Mouse (Mus musculus): ENCODE measurements around the gene Rapgef4. TPM values are rescaled to one million over a fixed set of nuclear protein-coding genes. Genes with fewer than 3 reads are reported as not detected.

Rapgef4 gene
- polyA plus RNA-seq, 1 experiment from 2014 or later = 5.3 TPM

DNA sequence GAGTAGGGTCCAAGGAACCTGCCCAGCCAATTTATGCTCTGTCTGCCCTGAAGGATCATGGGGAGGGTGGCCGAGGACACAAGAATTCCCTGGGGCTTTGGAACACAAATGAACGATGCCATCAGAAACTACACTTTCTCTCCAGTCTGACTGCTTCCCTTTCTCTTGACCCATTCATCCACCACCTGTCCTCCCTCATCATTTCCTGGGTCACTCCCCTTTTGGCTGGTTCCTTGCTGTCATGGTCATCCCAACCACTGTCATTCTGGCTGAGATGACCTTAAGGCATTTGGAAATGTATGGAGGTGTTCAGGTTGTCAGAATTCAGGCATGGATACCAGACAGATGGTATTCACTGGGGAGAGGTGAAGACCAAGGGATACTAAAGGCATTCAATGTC is 200.4 kb downstream of the Rapgef4 start:
- Histone ChIP-seq H3K9me3 (replicated peaks) (no peaks in the 10 kb centered on the region), H3K9ac (no peak overlapping the region), H3K4me3 (no peak overlapping the region), H3K27me3 (replicated peaks) (no peaks in the 10 kb centered on the region), H3K27ac (ENCODE audit: poor library complexity, severe bottlenecking) (no peak overlapping the region), H3K36me3 (no peaks in the 10 kb centered on the region), H3K4me1 (replicated peaks) (peaks cover 11% of the 10 kb centered on the region), H3K4me2 (no peak overlapping the region)
- ATAC-seq (ENCODE audit: insufficient number of reproducible peaks, low FRiP score) = no peak
- 74% methylated on average over 2 of the region's 2 CpGs for WGBS

DNA sequence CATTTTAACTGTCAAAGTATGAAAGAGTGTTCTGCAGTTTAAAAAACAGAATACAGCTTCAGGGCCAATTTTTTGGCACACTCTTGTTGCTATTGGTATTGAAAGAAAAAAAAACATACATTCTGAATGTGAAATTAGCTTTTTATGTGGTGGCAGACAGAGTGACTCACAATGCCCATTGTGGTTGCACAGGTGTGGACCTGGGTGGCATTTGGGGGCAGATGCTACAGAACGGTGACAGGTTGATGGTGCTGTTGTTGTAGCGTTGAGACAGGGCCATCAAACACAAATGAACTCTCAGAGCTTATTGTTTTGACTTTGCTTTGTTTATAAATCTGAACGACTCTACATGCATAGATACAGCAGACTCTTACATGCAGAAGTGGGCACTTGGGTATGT is 202.7 kb downstream of the Rapgef4 start:
- no peak for ATAC-seq (ENCODE audit: insufficient number of reproducible peaks, low FRiP score)
- Histone ChIP-seq H3K27me3 (replicated peaks) (no peaks in the 10 kb centered on the region), H3K36me3 (no peaks in the 10 kb centered on the region), H3K27ac (ENCODE audit: poor library complexity, severe bottlenecking) (no peak overlapping the region), H3K9ac (no peak overlapping the region), H3K4me3 (no peak overlapping the region), H3K4me1 (replicated peaks) (no peaks in the 10 kb centered on the region), H3K4me2 (no peak overlapping the region), H3K9me3 (replicated peaks) (no peaks in the 10 kb centered on the region)
- 82% methylated on average over 3 of the region's 3 CpGs for WGBS

GRCm38 (mm10) chr2:72196190-72196965 is 215.3 kb downstream of the Rapgef4 start:
- Histone ChIP-seq H3K4me1 (replicated peaks) (peaks cover 18% of the 10 kb centered on the region), H3K4me3 (no peak overlapping the region), H3K9ac (no peak overlapping the region), H3K27ac (ENCODE audit: poor library complexity, severe bottlenecking) (no peak overlapping the region), H3K36me3 (peaks cover 2% of the 10 kb centered on the region), H3K9me3 (replicated peaks) (peaks cover 3% of the 10 kb centered on the region), H3K27me3 (replicated peaks) (no peaks in the 10 kb centered on the region), H3K4me2 (no peak overlapping the region)
- ATAC-seq (ENCODE audit: insufficient number of reproducible peaks, low FRiP score) = peak; percentile 61; the same call in 1 of the 2 replicates
- WGBS = 76% methylated on average over 6 of the region's 6 CpGs

GRCm38 (mm10) chr2:72197026-72197425 is 216.0 kb downstream of the Rapgef4 start:
- Histone ChIP-seq H3K27ac (ENCODE audit: poor library complexity, severe bottlenecking) (no peak overlapping the region), H3K27me3 (replicated peaks) (no peaks in the 10 kb centered on the region), H3K4me3 (no peak overlapping the region), H3K4me2 (no peak overlapping the region), H3K9ac (no peak overlapping the region), H3K36me3 (no peaks in the 10 kb centered on the region), H3K9me3 (replicated peaks) (no peaks in the 10 kb centered on the region), H3K4me1 (replicated peaks) (peaks cover 24% of the 10 kb centered on the region)
- WGBS = 10% methylated on average over 3 of the region's 3 CpGs
- no peak for ATAC-seq (ENCODE audit: insufficient number of reproducible peaks, low FRiP score)

GRCm38 (mm10) chr2:72199451-72199850 is 218.4 kb downstream of the Rapgef4 start:
- no peak overlapping the region for H3K9ac ChIP-seq
- WGBS = 90% methylated on average over 2 of the region's 2 CpGs
- no peak overlapping the region for H3K4me2 ChIP-seq
- no peak overlapping the region for H3K27ac ChIP-seq (ENCODE audit: poor library complexity, severe bottlenecking)
- H3K4me1 ChIP-seq (replicated peaks) = peaks cover 32% of the 10 kb centered on the region
- no peak for ATAC-seq (ENCODE audit: insufficient number of reproducible peaks, low FRiP score)
- H3K36me3 ChIP-seq = no peaks in the 10 kb centered on the region
- no peaks in the 10 kb centered on the region for H3K9me3 ChIP-seq (replicated peaks)
- no peak overlapping the region for H3K4me3 ChIP-seq
- H3K27me3 ChIP-seq (replicated peaks) = no peaks in the 10 kb centered on the region

- no peak overlapping the region for H3K4me3 ChIP-seq
- 44% methylated on average over 9 of the region's 9 CpGs for WGBS
- H3K9me3 ChIP-seq (replicated peaks) = no peaks in the 10 kb centered on the region
- H3K36me3 ChIP-seq = no peaks in the 10 kb centered on the region
- H3K9ac ChIP-seq = no peak overlapping the region
- no peak for ATAC-seq (ENCODE audit: insufficient number of reproducible peaks, low FRiP score)
- H3K27ac ChIP-seq (ENCODE audit: poor library complexity, severe bottlenecking) = peak overlapping the region; percentile 61
- peak overlapping the region; percentile 8; the same call in 1 of the 2 replicates for H3K4me2 ChIP-seq
- peaks cover 38% of the 10 kb centered on the region for H3K4me1 ChIP-seq (replicated peaks)
- no peaks in the 10 kb centered on the region for H3K27me3 ChIP-seq (replicated peaks)
Observed at GRCm38 (mm10) chr2:72201506-72201905, 220.5 kb downstream of the Rapgef4 start.

- Histone ChIP-seq H3K27me3 (replicated peaks) (no peaks in the 10 kb centered on the region), H3K36me3 (no peaks in the 10 kb centered on the region), H3K9me3 (replicated peaks) (no peaks in the 10 kb centered on the region), H3K9ac (no peak overlapping the region), H3K27ac (ENCODE audit: poor library complexity, severe bottlenecking) (peak overlapping the region; percentile 61), H3K4me2 (no peak overlapping the region), H3K4me3 (no peak overlapping the region), H3K4me1 (replicated peaks) (peaks cover 38% of the 10 kb centered on the region)
- ATAC-seq (ENCODE audit: insufficient number of reproducible peaks, low FRiP score) = no peak; the same call in 1 of the 2 replicates
- 20% methylated on average over 6 of the region's 6 CpGs for WGBS
Observed at GRCm38 (mm10) chr2:72202252-72202651, 221.2 kb downstream of the Rapgef4 start.

DNA sequence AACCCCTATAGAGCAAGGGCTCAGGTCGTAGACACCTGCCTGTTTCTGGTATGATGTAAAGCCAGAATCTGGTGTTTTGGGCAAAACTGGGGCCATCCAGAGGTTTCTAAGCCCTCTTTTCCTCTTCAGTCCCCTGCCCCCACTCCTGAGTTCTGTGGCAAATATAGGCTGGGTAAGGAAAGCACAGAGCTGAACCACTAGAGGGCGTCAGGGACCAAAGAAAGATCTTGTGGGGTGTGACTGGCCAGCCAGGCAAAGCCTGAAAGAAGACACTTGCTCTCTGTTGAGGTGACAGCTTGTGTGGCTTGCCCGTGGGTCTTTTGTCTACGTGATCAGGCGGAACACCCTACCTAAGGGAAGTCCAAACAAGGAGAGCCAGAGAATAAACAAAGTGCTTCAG is 222.6 kb downstream of the Rapgef4 start:
- WGBS = 10% methylated on average over 5 of the region's 5 CpGs
- H3K9me3 ChIP-seq (replicated peaks) = no peaks in the 10 kb centered on the region
- H3K36me3 ChIP-seq = no peaks in the 10 kb centered on the region
- peaks cover 38% of the 10 kb centered on the region for H3K4me1 ChIP-seq (replicated peaks)
- H3K27ac ChIP-seq (ENCODE audit: poor library complexity, severe bottlenecking) = no peak overlapping the region
- ATAC-seq (ENCODE audit: insufficient number of reproducible peaks, low FRiP score) = peak; percentile 58; the same call in 1 of the 2 replicates
- no peak overlapping the region for H3K9ac ChIP-seq
- peak overlapping the region; percentile 31 for H3K4me2 ChIP-seq
- no peak overlapping the region for H3K4me3 ChIP-seq
- H3K27me3 ChIP-seq (replicated peaks) = no peaks in the 10 kb centered on the region

DNA sequence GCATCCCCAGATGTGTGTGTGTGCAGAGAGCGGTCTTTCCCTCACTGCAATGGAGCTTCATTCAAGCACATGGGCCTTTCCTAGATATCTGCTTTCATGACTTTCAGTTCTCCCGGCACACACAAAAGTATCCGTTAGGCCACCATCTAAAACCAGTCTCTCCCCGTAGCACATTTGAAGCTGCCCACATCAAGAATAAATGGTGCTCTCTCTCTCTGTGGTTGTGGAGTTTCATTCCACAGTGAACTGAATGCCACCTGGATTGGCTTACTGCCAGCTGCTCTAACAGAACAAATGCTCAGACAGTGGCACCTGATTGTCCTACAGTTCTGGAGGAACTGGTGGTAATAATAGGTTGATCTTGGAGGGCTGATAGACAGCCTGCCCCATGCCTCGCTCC is 224.8 kb downstream of the Rapgef4 start:
- H3K27ac ChIP-seq (ENCODE audit: poor library complexity, severe bottlenecking) = no peak overlapping the region
- H3K4me3 ChIP-seq = no peak overlapping the region
- ATAC-seq (ENCODE audit: insufficient number of reproducible peaks, low FRiP score) = no peak
- no peaks in the 10 kb centered on the region for H3K36me3 ChIP-seq
- H3K4me1 ChIP-seq (replicated peaks) = peaks cover 31% of the 10 kb centered on the region
- no peaks in the 10 kb centered on the region for H3K9me3 ChIP-seq (replicated peaks)
- 84% methylated on average over 5 of the region's 5 CpGs for WGBS
- no peaks in the 10 kb centered on the region for H3K27me3 ChIP-seq (replicated peaks)
- H3K9ac ChIP-seq = no peak overlapping the region
- H3K4me2 ChIP-seq = no peak overlapping the region

GRCm38 (mm10) chr2:72206530-72207248 is 225.6 kb downstream of the Rapgef4 start:
- no peaks in the 10 kb centered on the region for H3K9me3 ChIP-seq (replicated peaks)

DNA sequence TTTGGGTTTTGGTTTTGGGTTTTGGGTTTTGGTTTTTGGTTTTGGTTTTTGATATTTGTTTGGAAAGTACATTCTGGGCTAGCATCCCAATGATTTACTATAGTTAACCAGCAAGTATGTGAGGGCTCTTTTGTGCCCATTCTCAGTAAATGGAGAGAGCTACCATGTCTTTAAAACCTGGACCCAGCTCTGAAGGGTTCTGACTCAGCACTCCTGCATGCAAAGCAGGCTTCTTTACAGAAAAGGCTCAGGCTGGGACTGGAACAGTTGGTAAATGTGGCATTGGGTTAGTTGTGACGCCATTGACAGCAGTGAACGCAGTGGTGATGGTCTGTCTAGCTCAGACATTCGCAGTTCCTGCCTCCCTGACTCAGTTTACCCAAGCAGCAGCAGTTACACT is 236.3 kb downstream of the Rapgef4 start:
- no peak for ATAC-seq (ENCODE audit: insufficient number of reproducible peaks, low FRiP score)
- 70% methylated on average over 3 of the region's 3 CpGs for WGBS
- no peak overlapping the region for H3K4me2 ChIP-seq

More at GRCm38 (mm10) chr2:72206530-72207248, 225.6 kb downstream of the Rapgef4 start:
- H3K9ac ChIP-seq = no peak overlapping the region
- H3K4me3 ChIP-seq = no peak overlapping the region
- H3K27ac ChIP-seq (ENCODE audit: poor library complexity, severe bottlenecking) = no peak overlapping the region
- no peak for ATAC-seq (ENCODE audit: insufficient number of reproducible peaks, low FRiP score)
- peaks cover 23% of the 10 kb centered on the region for H3K4me1 ChIP-seq (replicated peaks)
- no peaks in the 10 kb centered on the region for H3K36me3 ChIP-seq
- 79% methylated on average over 4 of the region's 4 CpGs for WGBS
- H3K27me3 ChIP-seq (replicated peaks) = no peaks in the 10 kb centered on the region
- H3K4me2 ChIP-seq = no peak overlapping the region

More for the DNA sequence above, 236.3 kb downstream of the Rapgef4 start:
- H3K9me3 ChIP-seq (replicated peaks) = no peaks in the 10 kb centered on the region
- no peak overlapping the region for H3K9ac ChIP-seq
- H3K27me3 ChIP-seq (replicated peaks) = no peaks in the 10 kb centered on the region
- no peaks in the 10 kb centered on the region for H3K36me3 ChIP-seq
- H3K4me3 ChIP-seq = no peak overlapping the region
- peaks cover 8% of the 10 kb centered on the region for H3K4me1 ChIP-seq (replicated peaks)
- no peak overlapping the region for H3K27ac ChIP-seq (ENCODE audit: poor library complexity, severe bottlenecking)
